Mouse (Mus musculus) NIH3T3 (cell line): Measurements from ENCODE around the gene Hspa2.
"Not testable (repeated sequence)": the region's sequence is repeated elsewhere in the genome, so short reads cannot be mapped to it uniquely, and the experiment has no call there.

Experiments
- DNase-seq: peaks from one replicate; pipeline ENCODE4 v3.0.0-alpha.2; 2012; ENCODE audit warnings: low read depth

Gene Hspa2

DNA sequence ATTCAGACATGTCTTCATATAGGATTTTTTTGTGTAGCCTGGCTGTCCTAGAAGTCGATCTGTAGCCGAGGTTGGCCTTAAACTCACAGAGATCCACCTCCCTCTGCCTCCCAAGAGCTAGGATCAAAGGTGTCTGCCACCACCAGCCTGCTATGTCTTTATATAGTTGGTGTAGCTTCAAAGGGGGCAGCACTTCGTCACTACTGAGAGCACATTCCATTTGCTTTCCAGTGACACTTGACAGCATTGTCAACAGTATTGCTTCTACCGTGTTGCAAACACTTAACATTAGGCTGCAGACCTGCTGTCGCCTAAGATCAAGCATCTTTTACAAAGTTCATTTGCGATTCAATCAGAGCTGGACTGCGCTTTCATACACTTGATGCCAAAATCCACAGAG is 30.1 kb downstream of the Hspa2 start:
- no peak for DNase-seq

DNA sequence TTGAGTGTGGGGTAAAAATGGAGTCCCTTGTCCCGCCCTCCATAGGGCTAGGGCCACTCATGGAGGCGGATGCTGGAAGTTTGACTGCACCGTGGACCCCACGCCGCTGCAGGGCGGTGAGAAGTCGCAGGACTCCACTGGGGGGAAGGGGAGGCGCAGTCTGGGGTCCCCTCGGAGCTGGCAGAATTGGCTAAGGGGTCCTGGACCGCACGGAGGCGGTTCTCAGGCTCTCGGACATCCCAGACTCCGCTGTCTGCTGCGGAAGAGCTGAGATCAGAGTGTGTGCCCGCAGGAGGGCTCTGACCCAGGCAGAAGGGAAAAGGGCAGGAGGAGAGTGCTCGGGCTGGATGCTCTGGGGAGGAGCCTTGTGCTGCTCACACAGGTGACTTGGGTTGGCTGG is 31.1 kb downstream of the Hspa2 start:
- DNase-seq, result no peak

DNA sequence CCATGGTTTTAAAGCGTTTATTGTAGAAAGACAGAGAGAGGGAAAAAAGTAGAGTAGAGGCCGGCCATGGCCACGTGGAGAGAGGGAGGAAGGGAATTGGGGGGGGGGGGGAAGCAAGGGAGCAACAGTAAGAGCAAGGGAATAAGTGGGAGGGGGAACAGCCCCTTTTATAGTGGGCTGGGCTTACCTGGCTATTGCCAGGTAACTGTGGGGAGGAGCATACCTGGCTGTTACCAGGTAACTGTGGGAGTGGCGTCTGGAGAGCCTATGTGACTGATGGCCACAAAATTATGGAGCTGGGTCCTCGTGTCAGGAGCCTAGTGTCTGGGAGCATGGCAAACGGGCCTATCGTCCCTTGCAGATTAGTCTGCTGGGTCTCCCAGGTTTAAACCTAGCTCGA is 31.6 kb downstream of the Hspa2 start:
- no peak for DNase-seq

DNA sequence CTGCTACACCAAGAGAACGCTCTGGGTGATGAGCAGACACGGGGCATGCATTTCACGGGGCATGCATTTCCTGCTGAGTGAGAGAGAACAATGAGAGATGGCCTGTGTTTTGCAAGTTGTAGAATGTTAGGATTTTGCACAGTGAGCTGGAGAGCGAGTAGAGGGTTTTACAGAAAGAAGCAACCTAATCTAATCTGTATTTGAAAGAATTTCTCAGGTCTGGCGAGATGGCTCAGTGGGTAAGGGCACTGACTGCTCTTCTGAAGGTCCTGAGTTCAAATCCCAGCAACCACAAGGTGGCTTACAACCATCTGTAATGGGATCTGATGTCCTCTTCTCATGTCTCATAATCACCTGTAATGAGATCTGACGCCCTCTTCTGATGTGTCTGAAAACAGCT is 39.5 kb downstream of the Hspa2 start:
- not testable (repeated sequence) for DNase-seq

DNA sequence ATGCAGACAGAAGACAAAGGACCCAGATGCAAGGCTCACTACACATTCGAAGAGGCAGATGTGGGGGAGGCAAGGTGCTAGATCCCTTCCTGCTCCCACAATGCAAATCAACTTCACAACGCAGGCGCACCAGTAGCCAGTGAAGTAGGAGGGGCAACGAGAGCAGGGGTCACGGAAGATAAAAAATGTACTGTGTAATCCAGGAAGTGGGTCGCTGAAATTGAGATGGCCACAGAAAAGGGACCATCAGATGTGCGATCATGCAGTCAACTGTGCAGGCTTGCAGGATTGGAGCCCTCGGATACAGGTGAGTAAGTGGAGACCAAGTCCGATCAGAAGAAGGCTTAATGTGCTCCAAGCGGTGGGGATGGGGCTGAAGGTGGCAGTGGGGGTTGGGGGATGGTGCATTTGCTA is 40.4 kb downstream of the Hspa2 start:
- DNase-seq, result no peak

DNA sequence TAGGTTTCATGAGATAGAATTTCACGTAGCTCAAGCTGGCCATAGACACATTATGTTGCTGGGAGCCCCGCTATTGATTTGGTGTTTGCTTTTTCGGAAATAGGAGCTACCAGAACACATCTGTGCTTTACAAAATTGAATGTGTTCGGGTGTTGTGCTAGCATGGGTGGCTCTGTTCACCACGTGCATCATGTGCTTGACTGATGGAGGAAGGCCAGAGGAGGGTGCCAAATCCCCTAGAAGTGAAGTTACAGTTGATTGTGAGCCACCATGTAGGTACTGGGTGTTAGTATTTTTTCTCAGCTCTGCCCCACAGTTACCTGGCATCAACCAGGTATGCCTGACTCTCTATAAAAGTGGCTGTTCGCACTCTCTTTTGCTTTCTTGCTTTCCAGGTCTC is 40.9 kb downstream of the Hspa2 start:
- no peak for DNase-seq

DNA sequence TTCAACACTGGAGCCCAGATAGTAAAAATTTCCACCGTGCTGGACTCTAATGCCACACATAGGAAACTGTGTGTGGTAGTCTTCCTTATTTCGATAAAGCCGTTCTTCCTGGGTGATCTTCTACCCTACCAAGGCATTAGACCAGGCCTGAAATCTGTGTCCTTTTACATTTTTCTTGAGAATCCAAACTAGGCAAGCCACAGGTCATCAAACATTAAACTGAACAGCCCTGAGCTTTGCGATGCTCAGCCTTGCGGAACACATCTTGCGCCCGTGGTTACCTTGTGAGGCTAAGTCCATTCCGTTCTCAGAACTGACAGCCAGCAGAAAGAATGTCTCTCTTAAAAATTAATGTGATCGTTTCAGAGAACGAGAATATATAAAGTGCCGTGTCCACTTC is 42.2 kb downstream of the Hspa2 start:
- DNase-seq, result no peak

DNA sequence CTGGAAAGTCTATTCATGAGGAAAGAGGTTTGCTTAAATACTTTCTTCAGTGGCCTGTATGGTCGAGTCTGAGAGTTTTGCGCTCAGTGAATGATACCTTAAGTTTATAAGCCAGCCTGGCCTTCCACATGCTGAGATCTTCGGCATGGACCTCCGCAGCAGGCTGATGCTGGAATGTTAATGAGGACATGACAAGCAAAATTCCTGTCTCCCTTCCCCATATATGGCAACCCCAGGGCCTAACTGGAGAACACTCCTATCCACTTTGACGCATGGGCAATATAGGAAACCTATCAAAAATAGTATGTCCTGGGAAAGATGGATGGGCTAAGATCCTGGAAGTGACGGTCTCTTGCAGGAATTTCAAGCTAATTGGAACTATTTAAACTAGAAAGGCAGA is 44.2 kb downstream of the Hspa2 start:
- DNase-seq, result no peak

DNA sequence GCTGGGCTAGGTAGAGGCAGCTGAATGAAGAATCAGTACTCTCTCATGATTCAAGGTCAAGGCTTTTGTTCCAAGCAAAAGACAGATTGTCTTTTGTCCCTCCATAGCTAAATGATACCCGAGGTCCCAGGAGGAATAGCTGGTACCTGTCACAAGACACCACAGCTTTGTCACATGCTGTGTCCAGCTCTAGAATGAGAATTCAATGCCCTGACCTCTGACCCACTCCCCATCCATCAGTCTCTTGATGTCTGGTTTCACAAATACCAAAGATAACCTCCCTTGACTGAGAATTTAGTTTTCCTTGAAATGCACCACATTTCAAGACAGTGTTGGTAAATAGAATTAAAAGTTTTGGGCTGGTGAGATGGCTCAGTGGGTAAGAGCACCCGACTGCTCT is 48.2 kb downstream of the Hspa2 start:
- DNase-seq, result no peak
